Mouse (Mus musculus) megakaryocyte, adult 5-6 weeks (primary cell): ENCODE results near the gene Ptpre. TPM values are rescaled to one million over a fixed set of nuclear protein-coding genes. Genes with fewer than 3 reads are reported as not detected.
"Not testable (repeated sequence)": the region's sequence is repeated elsewhere in the genome, so short reads cannot be mapped to it uniquely, and the experiment has no call there.

Experiments used
- ATAC-seq: 2 replicates; pipeline ENCODE4 v1.8.0; 2016; ENCODE audit warnings: mild to moderate bottlenecking, inconsistent platforms; ENCODE audit not compliant: poor library complexity, severe bottlenecking
- total RNA-seq, 2 experiments: library from RNA; stranded (forward) in 1 of 2; stranded (reverse) in 1 of 2; fragments of 153-499, 151-499 nt in 1 of 2; fragments of 221-1000, 200-1000 nt in 1 of 2; gene quantifications; 2 replicates each; pipeline versions ENCODE4 v1.2.3 to v1.2.4; 2015 to 2017

Ptpre gene
- total RNA-seq (2015) (86.4 and 88.1 TPM in 2 replicates), total RNA-seq (2017) (83.6 and 93.5 TPM in 2 replicates)

DNA sequence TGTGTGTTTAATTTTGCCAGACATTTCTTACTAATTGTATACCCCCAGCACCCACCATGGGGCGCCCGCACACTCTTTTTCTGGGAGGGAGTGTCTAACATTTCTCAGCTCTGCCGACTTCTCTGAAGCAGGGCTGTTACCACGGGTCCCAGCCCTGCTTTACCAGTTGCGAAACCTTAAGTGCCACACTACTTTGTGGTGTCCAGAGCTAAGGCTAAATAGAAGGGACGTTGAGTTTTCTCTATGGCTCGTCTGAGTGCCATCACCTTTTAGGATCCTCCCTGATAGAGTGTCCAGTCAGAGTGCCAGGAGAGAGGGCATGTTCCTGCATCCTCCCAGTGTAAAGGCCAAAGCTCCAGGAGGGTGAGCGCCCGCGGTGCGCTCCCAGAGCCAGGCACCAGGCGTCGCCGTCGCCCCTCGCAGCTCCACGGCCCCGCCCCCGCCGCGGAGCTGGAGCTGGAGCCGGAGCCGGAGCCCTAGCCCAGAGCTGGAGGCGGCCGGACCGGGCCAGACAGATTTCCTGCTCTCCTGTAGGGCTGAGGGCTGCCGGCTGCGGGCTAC, at the start of gene Ptpre:
TSS of gene Ptpre (plus strand) at position 141 of the 561 bp plus-strand sequence.
- ATAC-seq: peak; percentile 85

DNA sequence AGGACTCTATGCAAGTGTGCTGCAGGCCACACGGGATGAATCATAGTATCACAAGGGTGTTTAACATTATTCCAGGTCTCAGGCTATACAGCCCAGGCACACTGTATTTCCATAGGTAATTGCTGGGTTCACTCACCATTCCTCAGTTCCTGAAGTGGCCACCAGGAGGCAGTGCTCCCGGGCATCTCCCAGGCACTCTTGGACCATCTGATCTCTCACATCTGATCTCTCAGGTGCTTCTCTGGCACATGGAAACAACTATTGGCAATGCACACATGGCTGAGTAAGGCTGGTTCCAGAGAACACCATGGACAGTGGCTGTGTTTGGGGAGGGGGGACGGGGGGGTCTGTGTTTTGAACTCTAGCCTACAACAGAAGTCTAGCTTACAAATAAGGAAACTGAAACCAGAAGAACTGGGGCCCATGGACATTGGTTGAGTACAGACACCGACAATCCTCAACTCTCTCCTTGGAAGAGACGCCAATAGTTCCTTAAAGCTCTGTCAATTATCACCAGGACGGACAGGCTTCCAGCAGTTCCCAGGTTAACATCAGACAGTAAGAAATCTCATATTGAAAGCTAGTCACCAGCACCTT, 49.0 kb upstream of the Ptpre start:
- ATAC-seq: peak; percentile 65; the same call in 1 of the 2 replicates

DNA sequence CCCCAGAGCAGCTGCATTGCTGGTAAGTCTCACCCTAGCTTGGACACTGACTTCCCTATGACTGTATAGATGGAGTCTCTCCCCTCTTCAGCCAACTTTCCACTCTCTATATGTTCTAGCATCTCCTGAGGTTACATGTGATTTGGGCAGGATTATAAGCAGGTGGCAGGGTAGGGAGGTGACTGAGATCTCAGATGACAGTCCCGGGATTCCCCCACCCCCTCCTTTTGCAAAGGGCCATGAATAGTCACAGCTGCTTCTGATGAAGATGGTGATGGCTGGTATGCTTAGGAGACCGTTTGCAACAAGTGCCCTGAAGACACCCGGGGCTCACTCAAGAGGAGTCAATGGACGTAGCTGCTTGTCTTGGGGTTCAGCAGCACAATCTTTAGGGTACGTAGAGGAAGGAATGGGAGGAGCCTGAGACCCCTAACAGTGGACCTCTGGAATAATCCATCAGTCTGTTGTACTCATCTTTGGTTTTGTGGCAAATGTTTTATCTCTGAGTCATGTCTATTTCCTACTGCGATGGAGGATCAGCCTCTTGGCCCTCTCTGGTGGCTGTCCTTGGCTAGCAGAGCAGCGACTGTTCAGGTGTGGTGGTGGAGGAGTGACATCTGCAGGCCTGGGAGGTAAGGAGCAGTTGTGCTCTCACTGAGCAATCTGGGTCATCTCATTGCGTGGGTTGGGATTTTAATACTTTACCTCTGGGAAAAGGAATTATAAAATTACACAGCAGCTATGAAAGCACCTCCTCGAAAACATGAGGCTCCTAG, 47.4 kb upstream of the Ptpre start:
- ATAC-seq: no peak

DNA sequence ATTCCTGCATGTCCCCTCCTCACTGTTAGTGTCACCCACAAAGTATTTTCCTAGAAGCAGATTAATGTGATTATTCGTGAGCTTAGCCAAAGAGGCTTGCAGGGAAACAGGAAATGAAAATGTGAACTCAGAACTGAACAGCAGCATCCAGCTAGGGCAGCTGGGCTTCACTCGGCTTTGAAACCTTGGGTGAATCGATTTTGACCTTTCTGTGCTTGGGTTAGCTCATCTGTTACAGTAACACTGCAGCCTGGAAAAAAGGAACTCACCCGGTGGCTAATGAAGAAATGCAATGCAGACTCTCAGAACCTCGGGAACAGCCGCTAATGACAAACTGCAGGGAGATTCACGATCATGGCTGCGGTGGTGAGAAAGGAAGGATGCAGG, 46.8 kb upstream of the Ptpre start:
- ATAC-seq: peak; percentile 66

DNA sequence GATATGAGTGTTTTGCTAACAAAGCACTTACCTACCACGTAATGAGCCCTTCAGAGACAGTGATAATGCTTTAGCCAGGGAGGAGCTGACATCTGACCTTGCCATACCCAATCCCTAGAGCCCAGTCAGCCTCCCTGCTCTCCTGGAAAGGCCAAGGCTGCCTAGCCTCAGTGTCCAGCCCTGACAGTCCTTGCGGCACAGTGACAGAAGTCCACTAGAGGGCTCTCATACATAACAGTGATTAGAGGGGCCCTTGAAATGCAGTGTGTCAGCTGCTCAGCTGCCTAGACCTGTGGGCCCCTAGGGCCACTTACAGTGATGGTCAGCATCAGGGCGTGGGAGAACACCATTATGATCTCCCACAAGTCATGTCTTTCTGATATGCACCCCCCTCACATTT, 42.0 kb upstream of the Ptpre start:
- peak; percentile 59 for ATAC-seq

DNA sequence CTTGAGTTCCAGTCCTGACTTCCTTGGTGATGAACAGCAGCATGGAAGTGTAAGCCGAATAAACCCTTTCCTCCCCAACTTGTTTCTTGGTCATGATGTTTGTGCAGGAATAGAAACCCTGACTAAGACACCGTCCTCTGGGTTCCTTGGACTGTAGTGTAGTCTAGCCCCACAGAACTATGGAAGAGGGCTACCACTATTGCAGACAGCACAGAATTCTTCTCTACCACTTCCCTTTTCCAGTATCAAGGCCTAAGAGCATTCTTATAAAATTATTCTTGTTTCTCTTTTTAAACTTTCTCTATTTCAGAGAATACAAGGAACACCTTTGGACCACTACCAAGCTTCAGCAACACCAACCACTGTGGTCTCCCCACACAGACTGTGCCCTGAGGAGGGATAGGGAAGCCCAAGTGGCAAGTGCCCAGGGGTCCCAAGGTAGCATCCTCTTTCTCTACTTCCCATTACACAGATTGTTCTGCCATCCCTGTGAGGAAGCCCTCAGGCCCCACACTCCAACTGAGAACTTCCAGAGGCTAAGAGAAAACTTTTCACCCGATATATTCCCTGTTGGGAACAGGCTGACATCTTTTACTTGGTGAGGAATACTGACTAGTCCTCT, 38.6 kb upstream of the Ptpre start:
- peak; percentile 52; the same call in 1 of the 2 replicates for ATAC-seq

DNA sequence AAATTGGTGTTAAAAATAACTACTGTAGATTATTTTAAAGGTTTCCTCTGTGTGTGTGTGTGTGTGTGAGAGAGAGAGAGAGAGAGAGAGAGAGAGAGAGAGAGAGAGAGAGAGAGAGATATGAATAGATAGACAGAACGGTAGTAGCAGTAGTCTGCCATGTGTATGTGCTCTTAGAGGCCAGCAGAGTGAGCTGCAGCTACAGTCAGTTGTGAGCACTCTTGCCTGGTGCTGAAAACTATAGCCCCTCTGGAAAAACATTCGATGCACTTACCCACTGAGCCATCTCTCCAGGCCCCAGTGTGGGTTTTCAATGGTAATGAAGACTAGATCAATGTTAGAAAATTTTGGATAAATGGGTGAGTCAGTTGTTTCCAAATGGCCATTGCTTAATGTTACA, 37.9 kb upstream of the Ptpre start:
- no peak for ATAC-seq

DNA sequence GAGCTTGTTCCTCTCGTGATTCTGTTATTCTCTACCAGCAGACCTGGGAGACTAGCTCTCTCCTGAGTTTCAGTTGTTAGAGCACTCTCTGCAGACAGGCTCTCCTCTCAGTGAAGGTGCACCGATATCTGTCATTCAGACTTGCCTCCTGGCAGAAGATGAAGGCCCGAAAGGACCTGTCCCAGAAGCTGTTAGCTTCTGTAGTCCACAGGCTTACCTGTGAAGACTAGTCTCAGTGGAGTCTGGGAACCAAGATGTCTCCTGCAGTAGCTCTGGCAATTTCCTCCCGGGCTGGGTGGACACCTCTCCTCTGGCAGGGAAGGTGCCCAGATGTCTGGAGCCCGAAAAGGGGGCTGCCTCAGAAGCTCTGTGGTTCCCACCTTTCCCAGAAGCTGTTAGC, 30.8 kb upstream of the Ptpre start:
- ATAC-seq: not testable (repeated sequence)

DNA sequence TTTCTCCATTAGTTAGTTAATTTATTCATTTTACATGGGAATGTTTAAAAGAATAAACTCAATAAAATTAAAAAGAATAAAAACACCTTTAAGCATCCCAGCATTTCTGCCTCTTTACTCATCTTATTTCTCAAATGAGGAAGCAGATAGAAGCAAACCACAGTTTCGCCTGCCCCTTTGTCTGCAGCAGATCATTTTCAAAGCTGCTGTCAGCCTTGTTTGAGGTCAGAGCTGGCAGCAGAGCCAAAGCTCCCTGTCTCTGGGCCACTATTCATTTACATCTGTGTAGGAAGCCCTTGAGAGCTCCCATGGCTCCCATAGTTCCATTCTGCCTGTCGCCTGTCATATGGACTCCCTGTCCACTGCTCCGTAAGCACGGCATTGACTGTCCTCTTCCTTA, 28.7 kb upstream of the Ptpre start:
- ATAC-seq: peak; percentile 38; the same call in 1 of the 2 replicates

DNA sequence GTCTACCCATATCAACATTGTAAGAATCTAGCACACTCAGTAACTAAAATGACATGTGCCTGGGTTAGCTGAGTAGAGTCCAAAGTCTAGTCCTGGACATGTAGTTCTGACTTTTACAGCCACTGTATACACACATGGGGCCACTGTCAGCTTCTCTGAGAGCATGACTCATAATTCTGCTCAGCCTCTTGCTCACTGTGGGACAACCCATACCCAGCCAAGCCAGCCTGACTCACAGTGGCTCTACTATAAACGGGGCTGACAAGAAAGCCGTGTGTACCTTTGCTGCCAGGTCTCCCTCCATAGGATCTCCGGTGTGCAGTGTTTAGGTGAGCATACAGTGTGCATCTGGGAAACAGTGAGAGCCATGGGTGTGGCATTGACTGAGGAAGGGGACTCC, 28.0 kb upstream of the Ptpre start:
- no peak for ATAC-seq

DNA sequence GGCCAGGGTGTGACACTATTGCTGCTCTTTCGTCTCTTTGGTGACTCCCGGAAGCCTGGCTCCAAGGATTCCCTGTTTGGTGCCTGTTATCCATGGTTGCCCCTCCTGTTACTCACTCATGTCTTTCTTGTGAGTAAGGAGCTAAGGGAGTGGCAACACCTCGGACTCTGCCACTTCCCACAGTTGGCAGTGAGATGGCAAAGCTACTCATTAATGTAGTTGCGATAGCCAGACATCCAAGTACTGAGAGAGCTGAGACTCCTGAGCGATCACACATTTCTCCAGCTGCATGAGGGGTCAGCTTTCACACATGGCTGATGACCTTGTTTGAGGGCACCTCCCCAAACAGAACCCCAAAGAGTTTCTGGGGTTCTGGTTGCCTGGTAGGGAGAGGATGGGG, 26.9 kb upstream of the Ptpre start:
- no peak for ATAC-seq

DNA sequence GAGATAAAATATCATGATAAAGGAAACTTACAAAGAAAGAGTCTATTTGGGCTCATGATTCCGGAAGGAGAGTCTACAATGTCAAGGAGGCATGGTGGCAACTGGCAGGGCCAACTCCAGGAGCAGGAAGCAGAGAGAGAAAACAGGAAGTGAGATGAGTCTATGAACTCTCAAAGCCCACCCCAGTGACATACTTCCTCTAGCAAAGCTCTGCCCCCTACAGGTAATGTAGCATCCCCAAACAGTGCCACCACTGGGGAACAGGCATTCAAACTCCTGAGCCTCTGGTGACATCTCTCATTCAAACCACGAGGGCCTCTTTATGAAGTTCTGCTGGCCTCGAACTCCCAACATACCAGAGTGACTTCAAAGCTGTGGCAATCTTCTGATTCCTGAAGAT, 25.6 kb upstream of the Ptpre start:
- ATAC-seq: peak; percentile 49; the same call in 1 of the 2 replicates

DNA sequence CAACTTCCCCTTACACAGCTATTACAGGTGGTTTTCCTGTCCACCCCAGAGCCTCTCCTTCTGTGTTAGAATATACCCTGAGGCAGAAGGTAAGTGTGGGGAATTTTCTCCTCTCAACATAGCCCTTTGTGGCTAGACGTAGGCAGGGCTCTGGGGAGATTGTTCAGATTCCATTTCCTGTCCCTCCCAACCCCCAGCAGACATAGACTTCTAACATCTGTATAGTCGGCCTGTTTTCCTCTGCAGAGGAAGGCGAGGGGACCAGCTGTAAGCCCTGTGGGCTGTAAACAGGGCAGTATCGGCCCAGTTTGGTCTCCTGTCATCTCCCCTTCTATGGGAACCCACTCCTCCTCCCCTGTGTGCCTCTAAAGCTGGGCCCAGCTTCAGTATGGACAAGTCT, 20.1 kb upstream of the Ptpre start:
- no peak for ATAC-seq

DNA sequence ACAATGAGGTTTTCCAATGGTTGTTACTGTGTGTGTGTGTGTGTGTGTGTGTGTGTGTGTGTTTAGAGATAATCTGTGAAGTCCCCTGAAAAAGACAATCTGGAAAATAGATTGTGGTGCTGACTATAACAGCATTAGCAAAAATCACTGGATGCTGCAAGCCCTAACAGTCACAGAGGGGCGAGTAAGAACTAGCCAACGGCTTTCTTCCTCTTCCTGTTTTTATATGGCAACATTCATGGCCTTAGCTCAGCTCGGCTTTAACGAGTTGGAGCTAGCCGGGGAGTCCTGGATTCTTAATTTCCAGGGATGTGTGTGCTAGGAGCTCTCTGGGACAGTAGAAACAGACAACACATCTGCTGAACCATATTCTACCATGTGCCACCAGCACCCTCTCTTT, 17.0 kb upstream of the Ptpre start:
- ATAC-seq: peak; percentile 75

DNA sequence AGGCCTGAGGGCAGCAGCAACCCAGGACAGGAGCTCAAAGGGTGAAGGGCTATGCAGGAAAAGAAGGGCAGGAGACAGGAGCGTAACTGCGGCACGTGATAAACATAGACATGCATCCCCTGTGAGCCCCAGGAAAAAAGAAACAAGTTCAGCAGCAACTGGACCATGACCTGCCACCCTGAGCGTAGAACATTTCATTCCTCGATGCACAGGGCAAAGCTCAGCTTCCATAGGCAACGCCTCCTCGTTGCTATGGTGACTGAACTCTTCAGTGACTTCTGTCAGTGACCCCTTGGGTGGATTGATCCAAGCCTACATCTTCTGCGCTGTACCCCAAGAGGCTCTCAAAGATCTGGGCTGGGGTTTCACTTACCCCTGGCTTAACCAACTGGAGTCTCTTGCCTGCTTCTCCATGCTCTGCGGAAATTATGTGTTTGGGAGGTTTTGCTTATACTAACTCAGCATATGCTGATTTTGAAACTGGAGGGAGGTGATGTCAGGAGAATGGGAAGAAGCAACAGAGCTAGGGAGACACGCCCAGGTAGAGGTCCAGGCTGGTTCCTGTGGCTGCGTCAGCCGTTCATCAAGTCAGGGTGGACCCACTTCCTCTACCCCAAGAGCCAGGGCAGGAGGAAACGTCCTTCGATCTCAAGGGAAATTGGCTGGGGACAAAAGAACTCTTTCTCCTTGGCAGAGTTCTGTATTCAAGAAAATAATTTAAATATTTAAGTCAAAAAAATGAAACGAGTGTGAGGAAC, 15.3 kb upstream of the Ptpre start:
- peak; percentile 79 for ATAC-seq

DNA sequence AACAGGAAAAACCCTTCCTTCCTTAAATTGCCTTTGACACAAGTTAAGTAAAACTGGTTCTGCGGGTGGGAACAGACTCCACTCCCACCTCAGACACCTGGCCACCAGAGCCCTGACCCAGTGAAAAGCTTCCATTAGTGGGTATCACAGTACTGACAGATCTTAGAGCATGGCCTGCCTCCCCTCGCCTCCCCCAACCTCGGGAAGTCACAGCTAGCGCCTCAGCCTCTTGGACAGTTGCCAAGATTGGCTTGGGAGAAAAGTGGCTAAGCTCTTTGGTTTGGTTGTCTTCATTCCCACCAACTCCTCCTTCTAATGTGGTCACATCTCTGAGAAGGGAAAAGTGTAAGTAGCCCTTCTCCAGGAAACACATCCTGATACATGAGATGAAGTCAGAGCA, 13.3 kb upstream of the Ptpre start:
- no peak for ATAC-seq

DNA sequence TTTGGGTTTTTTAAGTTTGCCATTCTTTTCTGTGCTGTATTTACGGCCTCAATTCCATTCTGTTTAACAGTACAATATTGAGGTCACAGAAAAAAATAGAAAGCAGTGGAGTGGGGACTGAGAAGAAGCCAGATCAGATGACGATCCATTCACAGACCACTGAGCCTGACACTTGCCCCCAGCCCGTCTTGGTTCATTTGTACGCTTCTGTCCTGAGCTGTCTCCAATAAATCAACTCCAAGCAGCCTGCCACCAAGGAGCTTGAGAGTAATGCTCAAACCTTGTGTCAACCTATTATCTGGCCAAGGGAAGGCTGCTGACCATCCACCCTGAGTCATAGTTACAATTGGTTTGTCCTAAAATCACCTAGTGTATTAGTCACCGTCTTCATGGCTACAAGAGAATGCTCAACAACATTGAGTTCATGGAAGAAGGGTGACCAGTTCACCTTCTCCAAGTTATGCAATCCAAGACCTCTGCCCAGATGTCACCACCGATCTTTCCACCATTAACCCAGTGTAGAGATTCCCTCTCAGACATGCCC, 12.8 kb upstream of the Ptpre start:
- no peak for ATAC-seq

DNA sequence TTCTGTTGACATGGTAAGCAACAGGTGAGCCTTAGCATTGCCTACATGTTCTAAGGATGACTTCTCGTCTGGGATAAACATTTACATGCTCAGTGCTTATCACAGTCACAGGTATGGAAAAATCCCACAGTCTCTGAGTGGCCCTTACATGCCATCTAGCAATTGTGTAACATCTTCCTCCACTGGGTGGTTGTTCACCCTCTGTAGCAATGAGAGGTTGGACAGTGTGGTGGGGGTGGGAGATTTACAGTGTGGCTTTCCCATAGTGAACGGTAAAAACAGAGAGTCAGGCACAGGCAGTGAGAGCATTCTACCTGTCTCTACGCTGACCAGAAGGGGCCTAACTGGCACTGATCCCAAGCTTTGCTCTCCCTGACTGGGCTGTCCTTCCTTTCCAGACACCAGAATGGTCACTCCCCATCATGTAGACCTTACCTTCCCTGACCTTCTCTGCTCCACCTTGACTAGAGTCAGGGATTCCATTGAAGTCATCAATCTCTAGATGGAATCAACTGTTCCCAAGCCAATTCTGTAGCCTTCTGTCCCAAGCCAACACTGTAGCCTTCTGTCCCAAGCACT, 10.6 kb upstream of the Ptpre start:
- 0 out of 2 replicates have a peak, but pooled peaks have one; percentile 17 for ATAC-seq

DNA sequence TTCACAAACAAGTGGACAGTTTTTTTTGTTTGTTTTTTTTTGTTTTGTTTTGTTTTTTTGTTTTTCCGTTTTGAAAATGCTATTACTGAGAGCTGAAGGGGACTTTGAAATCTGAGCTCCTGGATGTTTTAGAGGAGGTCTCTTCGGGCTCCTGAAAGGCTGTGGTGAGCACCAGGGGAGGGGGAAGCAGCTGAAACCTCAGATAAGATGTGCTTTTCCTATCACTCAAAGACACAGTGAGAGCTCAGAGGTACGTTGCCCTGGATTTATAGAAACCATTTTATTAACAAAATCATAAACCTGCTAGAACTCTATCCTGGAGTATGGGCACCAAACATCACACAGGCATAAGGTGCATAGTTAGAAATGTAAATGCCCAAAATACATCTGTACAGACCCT, 10.1 kb upstream of the Ptpre start:
- no peak for ATAC-seq

DNA sequence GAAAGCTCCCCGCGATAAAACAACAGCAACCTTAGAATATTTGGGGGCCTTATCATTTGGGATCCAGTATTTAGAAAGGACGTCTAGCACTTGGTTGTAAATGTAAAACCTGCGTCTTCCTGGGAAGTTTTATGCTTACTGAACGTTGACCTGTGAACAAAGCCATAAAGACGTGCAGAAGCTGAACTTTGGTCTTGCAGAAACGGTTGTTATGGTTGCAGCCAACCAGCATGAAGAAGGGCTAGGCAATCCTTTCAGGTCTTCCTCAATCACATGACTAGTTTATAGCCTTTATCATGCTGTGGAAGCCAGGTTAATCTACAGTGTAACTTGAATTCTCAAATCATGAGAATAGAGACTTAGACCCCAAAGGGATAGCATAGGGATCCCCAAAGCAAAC, 8.8 kb upstream of the Ptpre start, which contains the start of gene Clrn3:
TSS of gene Clrn3 (minus strand) at position 140 of the 400 bp plus-strand sequence.
- no peak for ATAC-seq
